Mouse (Mus musculus) c-Kit-positive CD71-negative TER-119-negative erythroid progenitor cells, embryonic 14.5 days (primary cell): ENCODE data around the gene Gm12830.

Experiments used
- DNase-seq: peaks from one replicate; pipeline ENCODE4 v3.0.0-alpha.2; 2013; ENCODE audit warnings: low read depth

Gm12830 gene

DNA sequence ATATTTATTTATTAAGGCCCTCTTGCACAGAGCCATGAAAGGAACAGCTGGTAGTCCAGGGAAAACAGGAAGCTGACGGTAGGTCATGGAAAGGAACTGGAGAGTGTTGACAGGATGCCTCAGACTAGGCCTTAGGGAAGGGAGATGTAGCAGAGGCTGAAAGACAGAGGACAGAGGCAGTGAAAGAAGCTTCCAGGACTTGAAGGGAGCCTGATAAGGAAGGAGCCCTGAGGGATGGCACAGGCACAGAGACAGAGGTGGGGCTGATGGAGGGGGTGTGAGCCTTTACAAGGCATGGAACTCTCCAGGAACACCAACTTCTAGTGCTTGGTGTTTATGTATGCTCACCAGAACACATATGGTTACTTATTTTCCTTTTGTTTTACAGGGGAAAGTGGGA, 23.1 kb downstream of the Gm12830 start:
- no peak for DNase-seq

DNA sequence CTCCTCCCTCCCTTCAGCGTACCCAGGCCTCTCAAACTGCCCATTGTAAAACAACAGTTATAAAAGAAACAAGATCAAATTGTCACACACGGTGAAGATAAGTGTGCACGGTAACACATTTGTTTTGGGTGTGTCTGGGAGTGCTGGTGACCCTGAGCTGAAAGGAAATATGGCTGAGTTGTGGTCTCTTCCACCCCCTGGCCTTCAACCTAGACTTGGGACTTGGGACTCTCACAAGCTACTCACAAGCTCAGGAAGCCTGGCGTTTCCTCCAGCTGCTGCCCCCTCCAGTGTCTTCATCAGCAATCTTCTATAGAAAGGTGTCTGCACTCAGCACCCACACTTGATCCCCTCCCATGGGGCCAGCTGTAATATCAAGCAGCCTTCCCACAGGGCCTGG, 24.1 kb downstream of the Gm12830 start:
- DNase-seq = no peak

DNA sequence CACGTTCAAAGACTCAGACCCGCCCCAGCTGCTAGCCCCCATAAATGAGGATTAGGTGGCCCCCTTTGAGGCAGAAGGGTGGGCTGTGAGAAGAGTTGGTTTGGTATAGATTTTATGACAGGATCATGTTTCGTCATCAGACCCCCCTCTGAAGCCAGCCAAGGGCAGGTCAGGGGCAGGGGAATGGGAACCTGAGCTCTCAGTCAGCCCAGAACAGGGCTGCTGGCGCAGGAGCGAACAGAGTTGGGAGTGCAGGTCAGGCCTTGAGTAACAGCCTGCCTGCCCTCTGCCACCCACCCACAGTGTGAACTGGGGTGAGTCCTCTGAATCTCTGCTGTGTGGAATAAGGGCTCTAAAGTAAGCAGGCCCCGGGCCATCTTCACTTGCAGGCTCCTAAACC, 25.2 kb downstream of the Gm12830 start:
- no peak for DNase-seq

DNA sequence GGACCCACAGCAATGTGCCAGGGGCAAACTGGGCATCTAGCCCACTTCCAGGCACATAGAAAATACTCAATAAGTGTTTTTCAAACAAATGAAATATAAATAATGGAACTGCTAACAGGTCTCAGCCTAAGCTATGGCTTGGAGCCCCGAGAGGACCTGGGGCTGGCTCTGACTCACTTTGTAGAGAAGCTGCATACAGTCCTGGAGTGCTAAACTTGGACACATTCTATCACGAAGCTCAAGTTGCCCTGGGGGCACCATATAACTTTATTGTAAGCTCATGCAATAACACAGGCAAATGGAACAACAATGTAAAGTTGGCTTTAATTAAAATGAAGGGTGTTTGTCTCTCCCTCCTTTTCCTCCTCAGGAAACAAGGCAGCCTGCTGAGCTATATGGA, 32.4 kb downstream of the Gm12830 start:
- no peak for DNase-seq

DNA sequence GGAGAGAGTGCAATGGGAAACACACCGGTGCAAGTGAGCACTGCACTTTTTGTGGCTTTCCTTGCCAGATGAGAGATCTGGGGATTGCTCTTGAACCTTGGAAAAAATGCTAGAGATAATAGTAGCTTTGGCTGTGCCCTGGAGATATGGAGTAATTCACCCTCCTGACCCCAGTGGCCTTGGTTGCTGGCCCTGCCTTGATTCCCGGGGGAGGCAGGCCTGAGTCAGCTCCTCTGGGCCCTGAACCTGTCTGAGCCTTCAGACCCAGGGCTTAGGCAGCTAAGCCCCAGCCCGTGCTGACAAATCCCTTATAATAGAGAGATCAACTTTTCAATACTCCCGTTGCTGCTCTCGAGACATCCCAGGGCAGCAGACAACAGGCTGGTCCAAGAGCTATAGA, 36.9 kb downstream of the Gm12830 start:
- DNase-seq = no peak

DNA sequence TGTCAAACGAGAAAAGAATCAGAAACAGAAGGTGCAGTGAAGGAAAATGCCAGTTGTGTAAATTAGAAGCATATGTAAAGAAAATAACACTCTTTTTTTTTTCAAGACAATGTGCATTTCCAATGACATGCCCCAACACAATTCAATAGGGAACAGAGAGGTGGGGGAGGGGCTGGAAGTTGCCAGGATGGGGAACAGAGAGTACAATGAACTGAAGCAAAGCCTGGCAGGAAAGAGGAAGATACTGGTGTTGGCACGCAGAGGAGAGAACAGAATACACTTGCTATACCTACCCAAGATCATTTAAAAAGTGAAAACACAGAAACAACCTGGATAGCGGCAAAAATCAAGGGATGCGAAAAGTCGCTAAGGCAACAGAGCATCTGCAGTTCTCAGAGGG, 41.6 kb downstream of the Gm12830 start:
- no peak for DNase-seq

DNA sequence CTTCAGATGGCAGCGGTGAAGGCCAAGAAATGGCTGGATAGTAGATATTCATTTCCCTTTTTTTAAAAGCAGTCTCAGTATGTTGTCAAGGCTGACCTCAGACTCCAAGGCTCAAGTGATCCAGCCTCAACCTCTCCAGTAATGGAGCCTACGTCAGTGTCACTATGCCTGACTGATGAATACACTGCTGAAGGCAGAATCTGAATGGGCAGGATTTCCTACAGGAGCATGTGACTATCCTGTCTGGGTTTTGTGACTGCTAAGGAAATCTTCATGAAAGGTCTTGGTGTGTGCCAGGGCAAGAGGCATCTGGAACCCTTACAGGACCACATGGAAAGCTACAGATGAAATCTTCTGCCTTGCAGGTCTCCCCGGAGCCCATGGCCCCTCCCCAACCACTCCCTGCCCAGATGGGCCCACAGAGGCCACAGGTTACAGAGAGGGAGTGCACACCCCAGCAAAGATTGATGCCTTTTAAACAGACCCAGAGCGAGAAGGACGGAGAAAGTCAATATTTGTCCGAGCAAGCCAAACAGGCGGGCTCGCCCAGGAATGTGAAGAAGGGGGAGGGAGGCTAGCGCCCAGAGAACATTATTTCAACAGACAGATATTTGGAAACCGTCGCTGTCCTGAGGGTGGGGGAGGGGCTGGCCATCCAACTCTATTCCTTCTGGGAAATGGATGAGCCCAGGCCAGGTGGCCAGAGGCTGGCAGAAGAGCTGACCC, 48.4 kb downstream of the Gm12830 start:
- no peak for DNase-seq

DNA sequence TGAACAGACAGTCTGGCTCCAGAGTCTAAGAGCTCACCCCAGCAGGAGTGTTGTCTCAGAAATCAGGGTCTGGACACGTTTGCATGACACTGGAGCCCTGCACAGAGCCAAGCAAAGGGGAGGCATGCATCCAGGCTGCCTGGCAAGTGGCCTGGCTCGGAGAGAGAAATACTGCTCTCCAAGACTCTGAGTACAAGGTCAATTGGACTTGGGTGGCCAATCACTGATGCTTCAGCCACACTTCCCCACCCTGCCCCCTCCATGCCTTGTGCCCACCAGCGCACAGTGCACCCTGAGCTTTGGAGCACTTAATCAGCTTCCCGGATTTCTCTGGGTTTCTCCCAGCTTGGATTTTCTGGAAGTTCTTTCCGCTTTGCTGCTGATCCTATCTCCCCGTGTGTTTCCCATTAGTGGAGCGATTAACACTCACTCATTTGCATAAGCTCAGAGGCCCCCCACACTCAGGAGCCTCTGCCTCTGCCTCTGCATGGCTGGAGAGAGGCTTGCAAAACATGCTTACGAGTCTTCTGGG, 55.0 kb downstream of the Gm12830 start:
- no peak for DNase-seq

DNA sequence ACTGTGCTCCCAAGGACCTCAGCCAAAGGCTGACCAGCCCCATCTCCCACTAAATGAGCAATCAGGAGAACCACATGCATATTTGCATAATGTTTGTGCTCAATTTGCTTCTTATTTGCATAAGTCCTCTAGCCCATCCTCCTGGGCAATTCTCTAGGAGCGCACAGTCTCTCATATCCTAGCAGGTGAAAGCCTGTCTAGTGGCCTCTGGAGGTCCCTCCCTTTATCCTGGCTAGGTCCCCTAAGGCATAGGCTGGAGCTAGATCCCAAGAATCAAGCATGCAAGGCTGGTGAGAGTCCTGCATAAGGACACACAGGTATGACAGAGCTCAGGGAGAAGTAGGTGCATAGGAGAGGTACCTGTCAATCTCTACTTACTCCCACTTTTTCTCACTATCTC, 60.7 kb downstream of the Gm12830 start:
- DNase-seq = no peak

DNA sequence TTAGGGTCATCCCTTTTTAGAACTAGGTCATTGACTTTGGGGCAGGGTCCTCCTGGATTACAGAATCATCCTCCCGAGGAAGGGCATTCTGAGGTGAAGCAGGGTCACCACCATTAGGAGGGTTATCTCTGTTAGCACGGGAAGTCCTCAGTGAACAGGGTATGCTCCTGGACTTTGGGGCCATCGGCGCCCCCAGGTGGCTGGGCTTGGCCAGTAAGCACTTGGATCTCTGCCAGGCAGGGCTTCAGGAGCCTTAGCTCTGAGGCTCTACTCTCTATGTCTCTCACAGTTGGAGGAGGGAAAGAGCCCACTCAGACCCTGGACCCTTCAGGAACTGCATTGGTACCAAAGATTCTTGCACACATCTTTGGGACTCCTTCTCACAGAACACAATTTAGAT, 76.3 kb downstream of the Gm12830 start:
- no peak for DNase-seq

DNA sequence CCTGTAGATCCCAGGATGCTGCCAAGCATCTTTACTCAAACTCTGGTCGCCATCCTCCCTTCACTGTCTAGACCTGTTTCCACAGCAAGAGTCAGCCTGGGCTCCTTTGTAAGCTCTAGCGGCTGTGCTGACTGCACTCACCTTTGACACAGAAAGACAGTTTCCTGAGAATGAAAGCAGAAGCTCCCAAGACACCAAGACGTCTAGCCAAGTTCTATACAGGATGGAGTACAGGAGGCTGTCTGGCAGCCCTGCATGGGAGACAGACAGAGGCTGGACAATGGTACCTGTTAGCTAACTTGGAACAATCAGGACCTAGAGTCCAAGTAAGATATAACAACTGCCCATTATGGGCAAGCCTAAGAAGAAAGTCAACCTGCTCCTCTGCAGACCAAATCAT, 78.4 kb downstream of the Gm12830 start:
- no peak for DNase-seq

DNA sequence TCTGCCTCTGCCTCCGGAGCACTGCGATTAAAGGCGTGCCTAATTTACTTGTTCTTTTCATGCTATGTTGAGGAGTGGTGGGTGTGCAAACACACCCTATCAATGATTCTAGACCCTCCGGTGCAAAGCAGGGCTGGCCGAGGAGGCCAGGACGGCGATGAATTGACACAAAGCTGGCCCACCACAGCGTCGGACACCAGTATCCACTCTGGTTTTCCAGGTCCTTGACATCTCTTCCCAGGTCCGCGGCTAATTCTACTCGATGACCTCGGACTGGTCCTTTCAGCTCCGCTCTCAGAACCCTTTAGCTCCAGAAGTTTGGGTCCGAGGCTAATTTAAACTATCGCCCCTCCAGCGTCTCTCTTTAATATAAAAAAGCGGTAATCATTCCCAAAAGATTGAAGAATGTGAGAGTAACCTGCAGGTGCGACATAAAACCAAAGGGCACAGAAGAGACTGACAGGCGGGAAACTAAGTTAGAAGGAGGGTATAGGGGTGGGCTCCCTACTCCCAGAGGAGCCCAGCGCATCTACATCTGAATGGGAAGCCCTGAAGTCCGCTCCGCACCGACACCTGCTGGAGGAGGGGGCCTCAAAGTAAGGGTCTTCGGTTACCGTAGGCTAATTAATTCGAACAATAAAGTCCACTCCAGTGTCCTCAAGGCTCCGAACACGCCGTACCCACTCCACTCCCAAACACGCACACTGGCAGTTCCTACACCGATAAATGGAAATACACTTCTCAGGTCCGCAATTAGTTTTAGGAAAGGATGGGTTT, 79.5 kb downstream of the Gm12830 start:
- no peak for DNase-seq

DNA sequence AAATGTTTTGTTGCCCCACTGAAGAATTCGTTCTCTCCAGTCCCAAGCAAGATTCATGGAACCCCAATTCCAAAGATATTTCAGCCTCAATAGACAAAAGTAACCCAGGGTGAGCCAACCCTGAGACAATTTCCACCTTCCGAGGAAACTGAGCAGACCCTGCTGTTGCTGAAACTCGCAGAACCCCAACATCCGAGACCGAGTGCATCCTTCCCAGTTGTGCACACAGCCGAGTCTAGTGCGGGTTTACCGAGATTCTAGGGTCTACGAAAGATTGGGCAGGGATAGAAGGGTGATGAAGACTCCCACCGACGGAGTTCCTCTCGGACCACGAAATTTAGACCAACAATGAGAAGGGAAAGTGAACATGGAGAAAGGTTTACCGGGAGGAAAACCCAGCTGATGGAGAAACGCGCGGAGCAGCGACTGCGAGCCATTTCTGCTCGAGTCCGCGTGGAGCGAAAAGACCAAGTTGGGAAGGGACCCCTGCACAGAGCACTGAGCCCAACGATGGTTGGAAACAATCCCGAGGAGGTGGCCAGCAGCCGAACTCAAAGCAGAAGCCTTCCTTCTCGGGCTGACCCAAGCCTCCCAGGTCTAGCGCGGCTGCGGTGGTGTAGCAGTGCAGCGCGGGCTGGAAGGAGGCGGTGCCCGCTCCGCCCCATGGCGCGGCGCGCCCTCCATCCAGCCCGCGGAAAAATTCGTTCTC, 80.3 kb downstream of the Gm12830 start:
- no peak for DNase-seq

DNA sequence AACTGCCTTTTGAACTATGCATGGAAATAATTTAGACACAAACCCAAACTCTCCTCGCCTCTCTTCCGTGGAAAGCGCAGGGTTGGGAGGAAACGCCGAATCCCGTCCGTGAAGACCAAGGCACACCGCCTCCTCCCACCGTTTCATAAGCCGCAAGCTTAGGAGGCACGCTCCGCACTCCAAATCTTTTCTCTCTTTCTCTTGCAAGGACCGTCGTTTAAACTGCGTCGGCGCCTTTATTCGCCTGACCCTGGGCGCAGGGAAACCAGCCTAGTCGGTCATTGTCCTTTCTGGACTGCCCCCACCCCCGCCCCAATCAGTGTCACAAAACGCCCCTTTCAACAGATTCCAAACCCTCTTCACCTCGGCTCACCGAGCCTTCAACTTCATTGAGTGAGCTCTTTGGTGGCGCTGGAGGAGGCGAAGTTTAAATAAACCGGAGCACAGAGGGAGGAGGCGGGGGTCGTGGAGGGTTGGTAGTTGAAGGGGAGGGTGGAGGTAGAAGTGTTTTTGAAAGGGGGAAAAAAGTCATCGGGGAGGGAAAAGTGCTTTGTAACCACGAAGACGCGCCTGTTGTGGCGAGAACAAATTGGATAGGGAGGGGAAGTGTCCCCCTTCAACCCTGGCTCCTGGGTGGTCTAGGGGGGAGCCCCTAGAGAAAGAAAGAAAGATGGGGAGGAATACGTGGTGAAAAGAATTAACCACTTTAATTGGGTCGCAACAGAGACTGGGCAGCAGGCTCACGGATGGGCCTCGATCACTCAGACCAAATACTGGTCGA, 81.3 kb downstream of the Gm12830 start:
- DNase-seq = no peak

DNA sequence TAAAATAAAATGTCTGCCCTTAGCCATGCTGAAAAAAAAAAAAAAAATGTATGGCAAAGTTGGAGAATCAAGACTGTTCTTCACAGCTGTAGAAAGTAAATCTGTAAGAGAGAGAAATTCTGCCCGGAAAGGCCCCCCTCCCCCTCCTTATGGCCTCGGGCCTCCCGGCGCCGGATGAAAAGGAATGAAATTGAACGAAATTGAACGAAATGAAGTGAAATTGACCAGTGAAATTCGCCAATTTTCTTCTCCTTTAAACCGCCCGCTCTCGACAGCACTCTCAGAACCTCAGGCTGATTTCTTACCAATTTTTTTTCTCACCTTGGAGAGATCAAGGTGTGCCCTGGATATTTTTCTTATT, 81.9 kb downstream of the Gm12830 start:
- no peak for DNase-seq

DNA sequence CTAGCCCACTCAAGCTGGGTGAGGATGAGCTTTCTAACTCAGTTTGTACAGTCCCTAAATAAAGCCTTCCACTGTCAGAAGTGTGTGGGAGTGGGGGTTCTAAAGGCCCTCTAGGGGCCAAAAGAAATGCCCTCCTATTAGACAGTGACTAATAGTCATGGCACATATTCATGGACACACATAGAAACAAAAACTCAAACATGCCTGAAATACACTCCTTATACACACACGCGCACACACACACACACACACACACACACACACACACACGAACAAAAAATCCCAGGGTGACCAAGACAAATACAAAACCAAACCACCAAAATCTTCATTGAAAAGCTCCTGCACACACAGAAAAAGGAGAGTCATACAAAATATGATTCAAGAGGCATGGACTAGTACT, 84.0 kb downstream of the Gm12830 start:
- DNase-seq = no peak
